Mouse (Mus musculus) ovary, postnatal 14 days (tissue): ENCODE data around the gene Tmem171.

Source experiments
- DNase-seq: peaks from one replicate; pipeline ENCODE4 v3.0.0; 2022; ENCODE audit warnings: low spot score

Tmem171 gene

GRCm38 (mm10) chr13:98694773-98695314 is at the start of gene Tmem171:
Tmem171 (minus strand) TSS chr13:98694834.
- no peak for DNase-seq

- DNase-seq: no peak
These were observed 49.2 kb upstream of the Tmem171 start for GRCm38 (mm10) chr13:98743829-98744228.

GRCm38 (mm10) chr13:98743214-98743613 is 48.6 kb upstream of the Tmem171 start:
- DNase-seq: no peak

GRCm38 (mm10) chr13:98738213-98738612 is 43.6 kb upstream of the Tmem171 start:
- DNase-seq: no peak

- no peak for DNase-seq
These were observed 38.7 kb upstream of the Tmem171 start for GRCm38 (mm10) chr13:98733292-98733691.

GRCm38 (mm10) chr13:98729271-98730062 is 34.8 kb upstream of the Tmem171 start:
- DNase-seq: no peak

GRCm38 (mm10) chr13:98726494-98726893 is 31.9 kb upstream of the Tmem171 start:
- no peak for DNase-seq

- DNase-seq: no peak
These were observed 28.8 kb upstream of the Tmem171 start for GRCm38 (mm10) chr13:98723430-98723829.

GRCm38 (mm10) chr13:98722296-98722695 is 27.7 kb upstream of the Tmem171 start:
- DNase-seq: no peak

- DNase-seq: no peak
These were observed 21.5 kb upstream of the Tmem171 start for GRCm38 (mm10) chr13:98716176-98716575.

- no peak for DNase-seq
These were observed 20.9 kb upstream of the Tmem171 start for GRCm38 (mm10) chr13:98715443-98715990.

- DNase-seq: no peak
These were observed 16.0 kb upstream of the Tmem171 start for GRCm38 (mm10) chr13:98710655-98711054.

- no peak for DNase-seq
These were observed 15.6 kb upstream of the Tmem171 start for GRCm38 (mm10) chr13:98710236-98710635.

GRCm38 (mm10) chr13:98705501-98705900 is 10.9 kb upstream of the Tmem171 start:
- DNase-seq: no peak

GRCm38 (mm10) chr13:98703786-98704185 is 9.2 kb upstream of the Tmem171 start:
- no peak for DNase-seq

- DNase-seq: no peak
These were observed 7.7 kb upstream of the Tmem171 start for GRCm38 (mm10) chr13:98702361-98702760.

GRCm38 (mm10) chr13:98701309-98701675 is 6.7 kb upstream of the Tmem171 start:
- DNase-seq: no peak

- no peak for DNase-seq
These were observed 6.2 kb upstream of the Tmem171 start for GRCm38 (mm10) chr13:98700661-98701308.

- no peak for DNase-seq
These were observed 5.4 kb upstream of the Tmem171 start for GRCm38 (mm10) chr13:98699982-98700540.

GRCm38 (mm10) chr13:98699051-98699744 is 4.6 kb upstream of the Tmem171 start:
- no peak for DNase-seq

- DNase-seq: no peak
These were observed 2.1 kb upstream of the Tmem171 start for GRCm38 (mm10) chr13:98696716-98697115.

GRCm38 (mm10) chr13:98695546-98695945 is 912 bp upstream of the Tmem171 start:
- no peak for DNase-seq
